Mouse (Mus musculus) midbrain, embryonic 10.5 days (tissue): ENCODE data around the gene Swt1. TPM values are rescaled to one million over a fixed set of nuclear protein-coding genes. Genes with fewer than 3 reads are reported as not detected.

ENCODE experiments used
- DNase-seq: peaks from one replicate; pipeline ENCODE4 v3.0.0-alpha.2; 2017; ENCODE audit warnings: low spot score
- H3K27ac ChIP-seq: fragments of 300-500 bp; sonication (generic); replicated peaks from 2 replicates; pipeline ENCODE4 v1.5.1; 2016; ENCODE audit warnings: mild to moderate bottlenecking
- H3K27me3 ChIP-seq: fragments of 300-500 bp; sonication (generic); 2 replicates; pipeline ENCODE4 v1.6.1; 2016; ENCODE audit warnings: low read depth, mild to moderate bottlenecking; ENCODE audit not compliant: poor library complexity, severe bottlenecking
- H3K36me3 ChIP-seq: fragments of 300-500 bp; sonication (generic); 2 replicates; pipeline ENCODE4 v1.6.1; 2016; ENCODE audit warnings: mild to moderate bottlenecking, moderate library complexity
- H3K4me1 ChIP-seq: fragments of 300-500 bp; sonication (generic); 2 replicates; pipeline ENCODE4 v1.6.1; 2016
- H3K4me3 ChIP-seq: fragments of 300-500 bp; sonication (generic); 2 replicates; pipeline ENCODE4 v1.5.1; 2016; ENCODE audit warnings: mild to moderate bottlenecking, moderate library complexity
- H3K9me3 ChIP-seq: fragments of 300-500 bp; sonication (generic); replicated peaks from 2 replicates; pipeline ENCODE4 v1.6.1; 2016; ENCODE audit warnings: mild to moderate bottlenecking
- WGBS: fragments of 180-500 bp; shearing (Covaris S2); methylation state at CpG from one replicate; pipeline ENCODE4 v1.1.7; 2016; 5-methylcytosine and 5-hydroxymethylcytosine counted together
- microRNA-seq: library from miRNA; unstranded; fragments of <30 nt; microRNA quantifications from one replicate; pipeline ENCODE4, GENCODE M21; 2017
- polyA plus RNA-seq: library from polyadenylated mRNA; unstranded; fragments of >200 nt; fragmentation: Nextera tagmentation; extraction: Ambion mirVana; gene quantifications from 2 replicates; pipeline ENCODE4 v1.2.1, GENCODE M21; 2016

Swt1 gene
- polyA plus RNA-seq, 1 experiment from 2014 or later: 22.8 TPM

DNA sequence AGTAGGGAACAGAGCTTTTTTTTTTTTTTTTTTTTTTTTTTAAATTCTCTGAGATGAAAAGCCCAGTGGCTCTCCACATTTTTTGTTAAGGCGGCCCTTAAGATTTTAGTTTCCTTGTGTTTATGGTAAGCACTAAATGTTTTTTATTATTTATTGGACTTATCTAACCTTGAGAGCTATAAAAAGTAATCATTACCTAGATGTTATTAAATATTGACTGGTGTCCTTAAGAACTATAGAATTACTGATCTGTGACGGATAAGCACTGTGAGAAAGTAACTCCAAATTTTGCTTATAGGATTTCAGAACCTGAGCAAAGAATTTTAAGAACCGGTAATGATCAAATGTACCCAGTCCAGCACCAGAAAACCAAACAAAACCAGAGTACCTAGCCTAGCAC, 95.4 kb downstream of the Swt1 start:
- no peak overlapping the region for H3K27ac ChIP-seq
- WGBS: 91% methylated on average over 3 of the region's 3 CpGs
- H3K36me3 ChIP-seq: no peaks in the 10 kb centered on the region
- H3K4me3 ChIP-seq: no peak overlapping the region
- no peaks in the 10 kb centered on the region for H3K4me1 ChIP-seq
- no peak for DNase-seq
- no peaks in the 10 kb centered on the region for H3K9me3 ChIP-seq
- H3K27me3 ChIP-seq: no peaks in the 10 kb centered on the region

GRCm38 (mm10) chr1:151329601-151330000, 98.7 kb downstream of the Swt1 start:
- Histone ChIP-seq H3K36me3 (no peaks in the 10 kb centered on the region), H3K4me1 (no peaks in the 10 kb centered on the region), H3K4me3 (no peak overlapping the region), H3K27me3 (no peaks in the 10 kb centered on the region), H3K9me3 (no peaks in the 10 kb centered on the region), H3K27ac (no peak overlapping the region)
- WGBS: 88% methylated on average over 7 of the region's 7 CpGs
- DNase-seq: no peak

DNA sequence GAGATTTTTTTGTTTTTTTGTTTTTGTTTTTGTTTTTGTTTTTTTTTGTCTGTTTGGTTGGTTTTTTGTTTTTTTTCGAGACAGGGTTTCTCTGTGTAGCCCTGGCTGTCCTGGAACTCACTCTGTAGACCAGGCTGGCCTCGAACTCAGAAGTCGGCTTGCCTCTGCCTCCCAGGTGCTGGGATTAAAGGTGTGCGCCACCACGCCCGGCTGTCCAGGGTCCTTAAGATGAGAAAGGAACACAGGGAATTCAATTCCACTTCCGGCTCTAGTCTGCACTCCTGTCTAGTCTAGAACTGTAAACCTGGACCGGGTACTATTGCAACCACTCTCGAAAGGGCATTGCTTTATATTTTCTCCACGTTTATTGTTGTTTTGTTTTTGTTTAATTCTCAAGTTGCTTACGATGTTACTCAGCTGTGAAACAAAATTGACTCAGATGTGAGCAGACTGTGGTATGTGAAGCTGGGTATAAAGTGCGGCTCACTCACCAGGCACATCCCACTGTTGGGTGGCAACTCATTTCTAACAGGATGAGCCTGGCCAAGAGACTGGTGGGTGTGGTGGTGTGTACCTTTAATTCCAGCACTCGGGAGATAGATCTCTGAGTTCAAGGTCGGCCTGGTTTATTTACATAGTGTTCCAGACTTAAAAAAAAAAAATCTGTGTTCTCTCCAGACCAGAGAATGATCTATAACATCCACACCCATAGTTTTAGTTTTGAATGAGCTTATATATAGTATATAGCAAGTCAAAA, 99.7 kb downstream of the Swt1 start:
- 91% methylated on average over 14 of the region's 14 CpGs for WGBS
- Histone ChIP-seq H3K27me3 (no peaks in the 10 kb centered on the region), H3K27ac (no peak overlapping the region), H3K4me3 (no peak overlapping the region), H3K36me3 (no peaks in the 10 kb centered on the region), H3K4me1 (no peaks in the 10 kb centered on the region), H3K9me3 (no peaks in the 10 kb centered on the region)
- no peak for DNase-seq

DNA sequence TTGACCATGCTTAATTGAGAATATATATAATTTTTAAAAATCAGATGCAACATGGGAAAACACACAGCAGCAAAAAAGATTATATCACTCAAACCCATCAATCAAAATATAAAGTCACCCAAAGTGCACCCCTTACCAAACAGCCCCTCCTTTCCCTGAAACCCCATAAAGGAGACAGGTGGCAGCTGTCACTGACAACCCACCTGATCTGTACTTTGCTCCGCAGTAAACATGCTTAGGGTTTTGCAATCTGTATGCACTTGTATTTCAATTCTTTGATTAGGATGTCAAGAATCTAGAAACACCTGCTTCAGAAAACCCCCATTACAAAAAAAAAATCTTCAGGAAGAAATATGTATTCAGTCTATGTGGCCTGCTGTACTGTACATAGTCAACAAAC, 102.9 kb downstream of the Swt1 start:
- Histone ChIP-seq H3K27me3 (no peaks in the 10 kb centered on the region), H3K27ac (no peak overlapping the region), H3K9me3 (no peaks in the 10 kb centered on the region), H3K4me3 (no peak overlapping the region), H3K4me1 (no peaks in the 10 kb centered on the region), H3K36me3 (no peaks in the 10 kb centered on the region)
- WGBS: 93% methylated on average over 1 of the region's 1 CpGs
- DNase-seq: no peak

DNA sequence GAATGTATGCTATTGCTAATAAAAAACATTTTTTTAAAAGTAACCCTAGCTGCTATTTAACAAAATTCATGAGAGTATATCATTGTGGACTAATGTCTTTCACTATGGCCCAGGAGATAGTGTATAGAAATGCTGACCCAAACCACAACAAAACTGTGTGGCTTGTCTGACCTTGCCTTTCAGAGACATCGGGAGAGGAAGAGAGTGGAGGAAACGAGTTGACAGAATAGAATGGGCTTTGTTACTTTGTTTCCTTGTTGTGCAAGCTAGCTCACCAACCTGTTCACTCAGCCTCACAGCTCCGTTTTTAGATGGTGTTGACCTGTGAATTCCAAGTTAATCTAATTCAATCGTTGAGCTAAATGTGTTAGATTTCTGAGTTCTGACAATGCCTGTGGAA, 107.8 kb downstream of the Swt1 start:
- WGBS: 78% methylated on average over 4 of the region's 4 CpGs
- H3K27me3 ChIP-seq: no peaks in the 10 kb centered on the region
- H3K4me3 ChIP-seq: no peak overlapping the region
- H3K27ac ChIP-seq: no peak overlapping the region
- DNase-seq: no peak
- H3K9me3 ChIP-seq: no peaks in the 10 kb centered on the region
- H3K4me1 ChIP-seq: no peaks in the 10 kb centered on the region
- H3K36me3 ChIP-seq: no peaks in the 10 kb centered on the region

GRCm38 (mm10) chr1:151319267-151319666, 109.0 kb downstream of the Swt1 start:
- H3K36me3 ChIP-seq: no peaks in the 10 kb centered on the region
- H3K4me1 ChIP-seq: no peaks in the 10 kb centered on the region
- no peak for DNase-seq
- H3K4me3 ChIP-seq: no peak overlapping the region
- 89% methylated on average over 7 of the region's 7 CpGs for WGBS
- no peak overlapping the region for H3K27ac ChIP-seq
- no peaks in the 10 kb centered on the region for H3K9me3 ChIP-seq
- H3K27me3 ChIP-seq: no peaks in the 10 kb centered on the region

Small RNA genes within 50 kb of the gene (microRNA-seq; reads per million reads assigned to microRNA genes)
- 1.2 reads per million for gene Mir7682

Other genes with a start within 250 kb of the Swt1 start
- gene Gm47985, start 245.9 kb downstream of the Swt1 start, polyA plus RNA-seq: 0.09 and 0.23 TPM in 2 replicates
- 0.22 and 0.23 TPM in 2 replicates for gene Gm8947, start 236.1 kb downstream of the Swt1 start, polyA plus RNA-seq
- not detected in 2 replicates for gene Gm47995, start 230.0 kb downstream of the Swt1 start, polyA plus RNA-seq
- gene 3110040M04Rik, start 224.3 kb downstream of the Swt1 start, polyA plus RNA-seq: not detected in 2 replicates
- 0.15 TPM in 1 of 2 replicates, not detected in the other for gene Gm47996, start 218.3 kb downstream of the Swt1 start, polyA plus RNA-seq
- gene Ivns1abp, start 84.0 kb downstream of the Swt1 start, polyA plus RNA-seq: 407 and 414 TPM in 2 replicates
- gene Trmt1l, start 87 bp upstream of the Swt1 start, polyA plus RNA-seq: 52.5 and 55.6 TPM in 2 replicates
- 122 and 132 TPM in 2 replicates for gene Rnf2, start 72.5 kb upstream of the Swt1 start, polyA plus RNA-seq
- 0.31 and 0.42 TPM in 2 replicates for gene Fam129a, start 142.7 kb upstream of the Swt1 start, polyA plus RNA-seq